Mouse (Mus musculus): ENCODE results near the gene Lurap1. TPM values are rescaled to one million over a fixed set of nuclear protein-coding genes. Genes with fewer than 3 reads are reported as not detected.

The Lurap1 gene
- polyA plus RNA-seq, 1 experiment from 2014 or later: 3.7 TPM

DNA sequence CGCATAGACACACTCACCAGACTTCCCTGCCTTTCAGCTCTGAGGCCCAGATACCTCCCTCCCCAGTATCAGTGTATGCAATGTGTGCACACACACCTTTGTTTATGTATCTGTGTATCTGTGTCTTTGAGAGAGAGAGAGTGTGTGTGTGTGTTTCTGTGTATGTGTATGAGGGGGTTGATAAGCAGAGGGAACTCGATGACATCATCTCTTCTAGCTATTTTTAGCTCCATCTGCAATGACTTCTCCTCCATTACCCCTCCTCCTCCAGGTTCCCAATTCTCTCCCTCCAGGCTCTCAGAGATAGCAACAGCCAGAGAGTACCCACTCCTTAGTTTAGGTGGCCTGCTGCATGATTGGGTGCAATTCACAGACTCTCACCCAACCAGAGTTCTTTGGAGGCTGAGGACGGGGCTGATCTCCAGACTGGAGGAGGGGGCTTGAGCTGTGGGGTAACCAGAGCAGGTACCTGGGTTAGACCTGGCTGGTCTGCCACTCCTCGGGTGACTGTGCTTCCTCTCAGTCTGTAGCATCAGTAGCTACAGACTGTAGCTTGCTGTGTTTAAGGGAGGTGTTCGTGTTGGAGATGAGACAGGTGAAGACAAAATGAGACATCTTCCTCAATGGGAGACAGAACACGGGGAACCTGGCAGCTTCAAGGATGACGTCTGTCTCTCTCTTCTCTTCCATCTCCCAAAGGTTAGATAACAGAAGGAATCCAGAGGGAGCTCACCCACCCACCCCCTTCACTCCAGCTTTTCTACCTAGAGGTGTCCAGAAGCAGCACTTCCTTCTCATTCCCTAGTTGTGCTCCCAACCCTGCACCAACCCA lies 24.8 kb upstream of the Lurap1 start:
- 72% methylated on average over 7 of the region's 7 CpGs for WGBS
- H3K4me1 ChIP-seq (ENCODE audit: control insufficient read depth, insufficient read depth, low read depth, low read length): peaks cover 19% of the 10 kb centered on the region
- peak; percentile 76 for ATAC-seq
- H3K9me3 ChIP-seq (ENCODE audit: control insufficient read depth, low read length): no peaks in the 10 kb centered on the region
- no peaks in the 10 kb centered on the region for H3K27me3 ChIP-seq (replicated peaks; ENCODE audit: control insufficient read depth, insufficient read depth, low read length)
- peak overlapping the region; percentile 84 for H3K27ac ChIP-seq (ENCODE audit: low read depth, low read length)
- H3K4me2 ChIP-seq (ENCODE audit: low read length): peak overlapping the region; percentile 53
- no peak overlapping the region for H3K4me3 ChIP-seq (ENCODE audit: low read length)
- H3K36me3 ChIP-seq (ENCODE audit: control insufficient read depth, insufficient read depth, low read length): no peaks in the 10 kb centered on the region
- no peak overlapping the region; the same call in 1 of the 2 replicates for H3K9ac ChIP-seq (ENCODE audit: low read depth, low read length)

DNA sequence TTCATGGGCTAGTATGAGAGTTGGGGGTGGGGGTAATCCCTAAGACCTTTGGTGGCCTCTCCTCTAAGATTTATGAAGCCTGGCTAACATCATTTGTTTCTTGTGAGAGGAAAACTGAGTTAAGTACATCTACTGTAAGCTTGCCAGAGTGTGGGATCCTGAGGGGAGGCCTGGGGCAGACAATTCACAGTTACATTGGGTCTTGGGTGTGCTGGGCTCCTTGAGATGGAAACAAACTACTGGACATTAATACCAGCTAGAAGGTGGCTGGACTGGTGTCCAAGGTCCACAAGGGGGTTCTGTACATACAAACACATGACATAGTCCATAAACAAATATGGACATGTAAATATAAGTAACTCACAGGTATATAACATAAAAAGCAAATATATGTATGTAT lies 24.0 kb upstream of the Lurap1 start:
- Histone ChIP-seq H3K4me2 (ENCODE audit: low read length) (peak overlapping the region; percentile 14; the same call in 1 of the 2 replicates), H3K4me1 (ENCODE audit: control insufficient read depth, insufficient read depth, low read depth, low read length) (peaks cover 19% of the 10 kb centered on the region), H3K9me3 (ENCODE audit: control insufficient read depth, low read length) (no peaks in the 10 kb centered on the region), H3K4me3 (ENCODE audit: low read length) (no peak overlapping the region), H3K9ac (ENCODE audit: low read depth, low read length) (no peak overlapping the region), H3K27me3 (replicated peaks; ENCODE audit: control insufficient read depth, insufficient read depth, low read length) (no peaks in the 10 kb centered on the region), H3K27ac (ENCODE audit: low read depth, low read length) (no peak overlapping the region), H3K36me3 (ENCODE audit: control insufficient read depth, insufficient read depth, low read length) (no peaks in the 10 kb centered on the region)
- no peak for ATAC-seq

DNA sequence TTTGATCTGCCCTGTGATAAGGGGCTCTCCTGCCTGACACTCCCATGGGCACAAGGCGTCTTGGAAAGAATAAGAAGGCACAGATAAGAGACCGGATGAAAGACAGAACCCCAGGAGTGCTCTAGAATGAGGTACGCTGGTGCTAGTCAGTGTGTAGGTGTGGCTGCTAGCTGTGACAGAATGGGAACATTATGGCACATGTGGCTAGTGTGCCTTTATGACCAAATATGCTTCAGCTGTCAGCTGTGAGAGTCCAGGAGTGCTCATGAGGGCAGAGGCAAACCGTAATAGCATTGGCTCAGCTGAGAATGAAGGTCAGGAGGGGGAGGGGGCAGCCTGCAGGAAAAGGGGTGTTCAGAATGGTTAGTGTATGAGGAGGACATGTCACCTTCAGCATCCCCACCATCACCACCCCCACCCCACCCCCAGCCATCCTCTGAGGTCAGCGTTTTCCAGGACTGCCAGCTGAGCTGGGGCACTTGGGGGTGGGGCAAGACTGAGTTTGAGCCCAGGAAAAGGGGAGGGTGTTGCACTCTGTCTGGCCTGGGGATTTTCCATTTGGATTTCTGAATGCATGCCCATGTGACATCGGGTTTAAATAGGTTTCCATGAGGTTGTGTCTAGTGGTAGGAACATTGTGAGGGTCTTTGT lies 23.5 kb upstream of the Lurap1 start:
- Histone ChIP-seq H3K4me1 (ENCODE audit: control insufficient read depth, insufficient read depth, low read depth, low read length) (peaks cover 19% of the 10 kb centered on the region), H3K27ac (ENCODE audit: low read depth, low read length) (no peak overlapping the region), H3K4me2 (ENCODE audit: low read length) (no peak overlapping the region), H3K9me3 (ENCODE audit: control insufficient read depth, low read length) (no peaks in the 10 kb centered on the region), H3K4me3 (ENCODE audit: low read length) (no peak overlapping the region), H3K36me3 (ENCODE audit: control insufficient read depth, insufficient read depth, low read length) (no peaks in the 10 kb centered on the region), H3K9ac (ENCODE audit: low read depth, low read length) (no peak overlapping the region), H3K27me3 (replicated peaks; ENCODE audit: control insufficient read depth, insufficient read depth, low read length) (no peaks in the 10 kb centered on the region)
- 48% methylated on average over 6 of the region's 6 CpGs for WGBS
- ATAC-seq: no peak

DNA sequence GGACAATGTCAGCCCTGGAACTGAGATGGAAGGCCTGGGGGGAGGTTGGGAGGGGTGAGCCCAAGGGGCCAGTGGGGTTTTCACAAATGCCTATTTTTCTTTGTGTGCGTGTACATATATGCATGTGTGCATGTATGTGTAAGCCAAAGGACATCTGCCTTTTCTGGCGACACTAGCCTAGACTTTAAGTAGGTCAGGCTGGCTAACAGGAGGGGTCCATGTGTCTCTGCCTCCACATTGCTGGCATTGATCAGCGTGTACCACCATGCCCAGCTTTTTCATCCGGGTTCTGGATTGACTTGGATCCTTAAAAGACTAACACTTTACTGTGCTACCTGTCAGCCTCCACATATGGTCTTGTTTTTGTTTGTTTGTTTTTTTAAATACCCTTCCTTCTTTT lies 22.6 kb upstream of the Lurap1 start:
- ATAC-seq: no peak
- 81% methylated on average over 4 of the region's 4 CpGs for WGBS
- no peak overlapping the region for H3K4me2 ChIP-seq (ENCODE audit: low read length)

DNA sequence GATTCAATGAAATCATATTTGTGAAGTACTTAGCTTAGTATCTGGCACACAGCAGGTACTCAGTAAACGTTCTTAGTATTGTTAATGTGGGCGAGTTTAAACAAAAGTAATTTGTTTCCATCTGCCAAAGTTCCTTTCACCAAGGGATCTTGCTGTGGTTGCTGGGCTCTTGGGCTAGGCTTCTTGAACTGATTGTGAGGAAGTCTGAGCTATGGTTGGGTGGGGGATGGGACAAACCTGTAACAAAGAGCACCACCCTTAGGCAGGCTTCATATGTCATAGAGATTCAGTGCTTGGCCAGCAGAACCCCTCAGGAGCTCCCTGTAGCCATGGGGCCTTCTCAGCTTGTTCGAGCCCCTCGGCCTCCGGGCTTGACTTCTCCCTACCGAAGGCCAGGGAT lies 21.9 kb upstream of the Lurap1 start, which contains the start of the genes 1700042G07Rik and Gm49337:
Gene 1700042G07Rik, plus strand, starts transcription at position 301 of the 400 bp plus-strand sequence.
Gene Gm49337, plus strand, starts transcription at position 313 of the 400 bp plus-strand sequence.
- Histone ChIP-seq H3K4me1 (ENCODE audit: control insufficient read depth, insufficient read depth, low read depth, low read length) (peaks cover 19% of the 10 kb centered on the region), H3K9ac (ENCODE audit: low read depth, low read length) (no peak within 1 kb of the TSS), H3K27me3 (replicated peaks; ENCODE audit: control insufficient read depth, insufficient read depth, low read length) (no peaks in the 10 kb centered on the region), H3K4me3 (ENCODE audit: low read length) (no peak within 1 kb of the TSS), H3K36me3 (ENCODE audit: control insufficient read depth, insufficient read depth, low read length) (no peaks in the 10 kb centered on the region), H3K9me3 (ENCODE audit: control insufficient read depth, low read length) (no peaks in the 10 kb centered on the region), H3K4me2 (ENCODE audit: low read length) (no peak within 1 kb of the TSS), H3K27ac (ENCODE audit: low read depth, low read length) (no peak within 1 kb of the TSS)
- WGBS: 83% methylated on average over 6 of the region's 6 CpGs
- ATAC-seq: no peak

More for the DNA sequence above, 22.6 kb upstream of the Lurap1 start:
- Histone ChIP-seq H3K9me3 (ENCODE audit: control insufficient read depth, low read length) (no peaks in the 10 kb centered on the region), H3K4me3 (ENCODE audit: low read length) (no peak overlapping the region), H3K27ac (ENCODE audit: low read depth, low read length) (no peak overlapping the region), H3K27me3 (replicated peaks; ENCODE audit: control insufficient read depth, insufficient read depth, low read length) (no peaks in the 10 kb centered on the region), H3K4me1 (ENCODE audit: control insufficient read depth, insufficient read depth, low read depth, low read length) (peaks cover 19% of the 10 kb centered on the region), H3K36me3 (ENCODE audit: control insufficient read depth, insufficient read depth, low read length) (no peaks in the 10 kb centered on the region), H3K9ac (ENCODE audit: low read depth, low read length) (no peak overlapping the region)

DNA sequence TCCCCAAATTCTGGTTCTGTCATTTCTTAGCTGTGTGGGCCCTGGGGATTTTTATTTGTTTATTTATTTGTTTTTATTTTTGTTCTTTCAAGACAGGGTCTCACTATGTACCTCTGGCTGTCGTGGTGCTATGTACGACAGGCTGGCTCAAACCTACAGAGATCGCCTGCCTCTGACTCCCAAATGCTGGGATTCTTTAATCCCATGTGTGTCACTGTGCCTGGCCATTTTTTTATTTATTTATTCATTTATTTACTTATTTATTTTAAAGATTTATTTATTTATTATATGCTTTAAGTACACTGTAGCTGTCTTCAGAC lies 18.2 kb upstream of the Lurap1 start:
- Histone ChIP-seq H3K27ac (ENCODE audit: low read depth, low read length) (no peak overlapping the region), H3K36me3 (ENCODE audit: control insufficient read depth, insufficient read depth, low read length) (no peaks in the 10 kb centered on the region), H3K27me3 (replicated peaks; ENCODE audit: control insufficient read depth, insufficient read depth, low read length) (no peaks in the 10 kb centered on the region), H3K9ac (ENCODE audit: low read depth, low read length) (no peak overlapping the region), H3K9me3 (ENCODE audit: control insufficient read depth, low read length) (no peaks in the 10 kb centered on the region), H3K4me2 (ENCODE audit: low read length) (no peak overlapping the region), H3K4me3 (ENCODE audit: low read length) (no peak overlapping the region), H3K4me1 (ENCODE audit: control insufficient read depth, insufficient read depth, low read depth, low read length) (no peaks in the 10 kb centered on the region)
- WGBS: 69% methylated on average over 3 of the region's 3 CpGs
- peak; percentile 60; the same call in 1 of the 2 replicates for ATAC-seq

DNA sequence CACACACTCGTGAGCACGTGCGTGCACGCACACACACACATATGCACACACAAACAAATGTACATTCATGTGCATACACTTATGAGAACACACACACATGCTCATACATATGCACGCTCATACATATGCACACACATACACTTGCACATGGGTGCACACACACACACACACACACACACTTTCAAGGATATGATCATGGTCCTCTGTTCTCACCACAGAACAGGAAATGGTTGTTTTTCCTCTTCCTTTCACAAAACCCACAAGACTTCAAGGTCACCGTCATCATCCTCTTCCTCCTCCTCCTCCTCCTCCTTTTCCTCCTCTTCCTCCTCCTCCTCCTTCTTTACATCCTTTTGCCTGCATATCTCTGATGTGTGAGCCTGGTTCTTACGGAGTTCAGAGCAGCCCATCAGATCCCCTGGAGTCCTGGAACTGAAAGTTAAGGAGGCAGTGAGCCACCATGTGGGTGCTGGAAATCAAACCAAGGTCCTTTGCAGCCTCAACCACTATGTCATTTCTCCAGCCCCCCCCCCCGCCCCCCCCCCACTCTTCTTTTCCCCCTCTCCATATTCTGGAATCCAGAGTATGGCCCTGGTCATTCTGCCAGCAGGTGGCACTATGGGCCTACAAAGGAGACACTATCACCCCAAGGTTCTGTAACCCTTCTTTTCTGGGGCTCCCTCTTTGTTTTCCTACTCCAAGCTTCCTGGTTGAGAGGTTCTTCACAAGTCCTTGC lies 17.6 kb upstream of the Lurap1 start:
- no peaks in the 10 kb centered on the region for H3K36me3 ChIP-seq (ENCODE audit: control insufficient read depth, insufficient read depth, low read length)
- no peak overlapping the region for H3K4me3 ChIP-seq (ENCODE audit: low read length)
- 73% methylated on average over 8 of the region's 8 CpGs for WGBS
- no peak overlapping the region for H3K9ac ChIP-seq (ENCODE audit: low read depth, low read length)
- H3K9me3 ChIP-seq (ENCODE audit: control insufficient read depth, low read length): no peaks in the 10 kb centered on the region
- no peak overlapping the region for H3K27ac ChIP-seq (ENCODE audit: low read depth, low read length)
- H3K27me3 ChIP-seq (replicated peaks; ENCODE audit: control insufficient read depth, insufficient read depth, low read length): no peaks in the 10 kb centered on the region
- no peaks in the 10 kb centered on the region for H3K4me1 ChIP-seq (ENCODE audit: control insufficient read depth, insufficient read depth, low read depth, low read length)
- ATAC-seq: peak; percentile 79
- H3K4me2 ChIP-seq (ENCODE audit: low read length): no peak overlapping the region

DNA sequence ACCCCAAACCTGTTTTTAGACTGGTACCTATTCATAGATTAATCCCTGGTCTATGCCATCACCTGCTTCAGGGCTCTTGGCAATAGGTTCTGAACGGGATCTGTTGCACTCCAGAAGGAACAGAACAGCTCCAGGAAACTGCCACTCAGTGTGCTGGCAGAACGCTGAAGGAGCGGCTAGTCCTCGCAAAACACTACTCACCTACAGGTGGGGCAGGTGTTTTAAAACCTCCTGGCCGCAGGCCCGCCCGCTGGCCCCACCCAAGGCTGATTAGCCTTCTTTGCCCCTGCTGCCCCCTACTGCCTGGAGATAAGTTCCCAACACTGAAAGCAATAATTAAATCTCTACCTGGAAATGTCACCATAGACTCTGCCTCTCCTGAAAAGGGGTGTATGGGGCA lies 16.3 kb upstream of the Lurap1 start, which contains the start of gene Tspan1:
Gene Tspan1, minus strand, starts transcription at position 198 of the 400 bp plus-strand sequence.
- ATAC-seq: no peak
- 33% methylated on average over 7 of the region's 7 CpGs for whole genome bisulfite sequencing

More for the DNA sequence above, 16.3 kb upstream of the Lurap1 start, which contains the start of gene Tspan1:
- Histone ChIP-seq H3K36me3 (ENCODE audit: control insufficient read depth, insufficient read depth, low read length) (no peaks in the 10 kb centered on the region), H3K4me2 (ENCODE audit: low read length) (no peak within 1 kb of the TSS), H3K4me3 (ENCODE audit: low read length) (no peak within 1 kb of the TSS), H3K9ac (ENCODE audit: low read depth, low read length) (no peak within 1 kb of the TSS), H3K4me1 (ENCODE audit: control insufficient read depth, insufficient read depth, low read depth, low read length) (no peaks in the 10 kb centered on the region), H3K27me3 (replicated peaks; ENCODE audit: control insufficient read depth, insufficient read depth, low read length) (no peaks in the 10 kb centered on the region), H3K9me3 (ENCODE audit: control insufficient read depth, low read length) (no peaks in the 10 kb centered on the region), H3K27ac (ENCODE audit: low read depth, low read length) (no peak within 1 kb of the TSS)

Data from hindbrain, embryonic 16.5 days (tissue).